Mouse (Mus musculus) lung, postnatal 0 days (tissue): ENCODE measurements around the gene Atxn3. TPM values are rescaled to one million over a fixed set of nuclear protein-coding genes. Genes with fewer than 3 reads are reported as not detected.

Experiments
- ATAC-seq: fragments of 200-750 bp; cut with Nextera tagmentation; 2 replicates; pipeline ENCODE4 v1.8.0; 2017; ENCODE audit warnings: moderate library complexity
- DNase-seq: peaks from one replicate; pipeline ENCODE4 v3.0.0-alpha.2; 2016; ENCODE audit warnings: low spot score
- H3K27ac ChIP-seq: fragments of 300-500 bp; sonication (generic); 2 replicates; pipeline ENCODE4 v1.5.1; 2014; ENCODE audit warnings: antibody characterized with exemption, mild to moderate bottlenecking, low read length, mixed read lengths
- H3K27me3 ChIP-seq: fragments of 300-500 bp; sonication (generic); replicated peaks from 2 replicates; pipeline ENCODE4 v1.6.1; 2014; ENCODE audit warnings: low read length, mixed read lengths; ENCODE audit not compliant: insufficient read depth
- H3K36me3 ChIP-seq: fragments of 300-500 bp; sonication (generic); 2 replicates; pipeline ENCODE4 v1.6.1; 2014; ENCODE audit warnings: low read length, mixed read lengths; ENCODE audit not compliant: insufficient read depth
- H3K4me1 ChIP-seq: fragments of 300-500 bp; sonication (generic); 2 replicates; pipeline ENCODE4 v1.6.1; 2014; ENCODE audit warnings: antibody characterized with exemption, low read depth, low read length, mixed read lengths; ENCODE audit not compliant: insufficient read depth
- H3K4me2 ChIP-seq: fragments of 300-500 bp; sonication (generic); replicated peaks from 2 replicates; pipeline ENCODE4 v1.6.1; 2014; ENCODE audit warnings: low read depth, mild to moderate bottlenecking, low read length, moderate library complexity, mixed read lengths
- H3K4me3 ChIP-seq: fragments of 300-500 bp; sonication (generic); 2 replicates; pipeline ENCODE4 v1.5.1; 2014; ENCODE audit warnings: low read depth, low read length
- H3K9ac ChIP-seq: fragments of 300-500 bp; sonication (generic); replicated peaks from 2 replicates; pipeline ENCODE4 v1.6.1; 2014; ENCODE audit warnings: low read depth, mild to moderate bottlenecking
- H3K9me3 ChIP-seq: fragments of 300-500 bp; sonication (generic); 2 replicates; pipeline ENCODE4 v1.6.1; 2016; ENCODE audit warnings: low read length, mixed read lengths
- CTCF ChIP-seq: IDR thresholded peaks from 2 replicates; pipeline ENCODE4 v1.5.1; 2016; ENCODE audit warnings: antibody characterized with exemption, mild to moderate bottlenecking
- EP300 ChIP-seq: IDR thresholded peaks from 2 replicates; pipeline ENCODE4 v1.6.1; 2016; ENCODE audit warnings: antibody characterized with exemption, mild to moderate bottlenecking, control low read depth
- WGBS: fragments of 180-500 bp; shearing (Covaris S2); extraction: QIAGEN DNeasy Blood & Tissue Kit; methylation state at CpG from one replicate; pipeline ENCODE4 v1.1.7; 2014; 5-methylcytosine and 5-hydroxymethylcytosine counted together
- polyA plus RNA-seq: library from polyadenylated mRNA; unstranded; fragments of >200 nt; fragmentation: Nextera tagmentation; extraction: Ambion mirVana; gene quantifications from 2 replicates; pipeline ENCODE4 v1.2.1, GENCODE M21; 2015

Atxn3 gene
- polyA plus RNA-seq, 1 experiment from 2014 or later = 15.3 TPM

DNA sequence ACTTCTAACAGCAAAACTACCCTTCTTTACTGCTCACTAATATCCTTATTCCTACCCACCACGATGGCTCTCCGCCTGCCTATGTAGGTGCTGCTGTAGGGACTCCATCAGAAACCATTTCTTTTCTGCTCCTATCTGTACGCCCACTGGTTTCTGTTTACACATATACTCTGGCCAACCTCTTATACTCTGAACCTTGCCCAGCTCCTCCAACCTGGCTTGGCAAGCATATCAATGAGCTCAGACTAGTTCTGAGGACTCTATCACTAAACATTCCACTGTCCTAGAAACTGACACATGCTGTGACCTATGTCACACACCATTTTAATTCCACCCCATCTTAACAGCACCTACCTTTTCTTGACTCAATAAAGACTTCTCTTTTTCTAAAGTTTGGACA lies 68.7 kb downstream of the Atxn3 start:
- Histone ChIP-seq H3K9ac (no peak overlapping the region), H3K9me3 (no peaks in the 10 kb centered on the region), H3K27ac (no peak overlapping the region), H3K4me3 (no peak overlapping the region), H3K36me3 (peaks cover 17% of the 10 kb centered on the region; the same call in 1 of the 2 replicates), H3K4me1 (no peaks in the 10 kb centered on the region), H3K27me3 (no peaks in the 10 kb centered on the region), H3K4me2 (no peak overlapping the region)
- ATAC-seq (peak; percentile 85), DNase-seq (peak; percentile 65)
- TF ChIP-seq CTCF = no peak
- TF ChIP-seq EP300 = 0 out of 2 replicates have a peak, but pooled peaks have one; percentile 36
- WGBS = 66% methylated on average over 3 of the region's 3 CpGs

DNA sequence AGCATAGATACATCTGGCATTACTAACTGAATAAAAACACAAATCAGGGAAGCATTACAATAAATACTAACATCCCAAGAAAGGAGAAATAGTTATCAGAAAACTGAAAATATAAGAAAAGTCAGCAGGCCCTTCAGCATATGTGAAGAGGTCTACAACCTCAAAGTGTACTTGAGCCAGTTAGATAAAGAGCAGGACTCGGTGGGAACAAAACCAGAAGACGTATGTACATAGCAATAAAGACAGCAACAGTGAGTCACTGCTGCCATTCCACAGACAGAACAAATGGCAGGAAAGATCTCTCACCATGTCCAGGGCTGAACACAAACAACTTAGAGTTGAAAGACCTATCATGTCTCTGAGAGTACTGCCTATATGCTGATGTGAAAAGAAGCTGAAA lies 69.7 kb downstream of the Atxn3 start:
- Histone ChIP-seq H3K27ac (no peak overlapping the region), H3K4me3 (no peak overlapping the region), H3K4me2 (no peak overlapping the region), H3K27me3 (no peaks in the 10 kb centered on the region), H3K9me3 (no peaks in the 10 kb centered on the region), H3K9ac (no peak overlapping the region), H3K36me3 (peaks cover 21% of the 10 kb centered on the region; the same call in 1 of the 2 replicates), H3K4me1 (no peaks in the 10 kb centered on the region)
- WGBS = 64% methylated on average over 2 of the region's 2 CpGs
- TF ChIP-seq CTCF (no peak), EP300 (peak; percentile 76)
- ATAC-seq (peak; percentile 84), DNase-seq (peak; percentile 78)

DNA sequence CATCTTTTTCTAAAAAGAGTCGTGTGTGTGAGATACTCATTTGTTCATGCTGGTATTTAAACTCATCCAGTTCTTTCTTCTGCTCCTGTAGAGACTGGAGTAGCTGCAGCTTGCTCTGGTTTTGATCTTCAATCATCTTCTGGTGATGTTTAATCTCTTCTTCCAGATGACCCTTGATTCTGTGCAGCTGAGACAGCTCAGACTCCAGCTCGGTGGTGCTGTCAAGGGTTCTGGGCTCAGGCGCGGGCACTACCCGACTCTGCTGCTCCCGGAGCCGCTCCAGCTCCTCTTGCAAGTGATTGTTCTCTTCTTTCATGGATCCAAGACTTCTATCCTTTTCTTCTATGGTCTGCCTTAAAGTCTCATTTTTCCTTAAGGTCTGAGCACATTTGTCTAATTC lies 73.1 kb downstream of the Atxn3 start:
- Histone ChIP-seq H3K27ac (no peak overlapping the region), H3K4me2 (no peak overlapping the region), H3K4me1 (no peaks in the 10 kb centered on the region), H3K4me3 (no peak overlapping the region), H3K9me3 (no peaks in the 10 kb centered on the region), H3K9ac (no peak overlapping the region), H3K36me3 (peaks cover 20% of the 10 kb centered on the region; the same call in 1 of the 2 replicates), H3K27me3 (no peaks in the 10 kb centered on the region)
- no peak for DNase-seq
- TF ChIP-seq CTCF (no peak), EP300 (no peak)
- 92% methylated on average over 7 of the region's 7 CpGs for WGBS
- no peak for ATAC-seq

DNA sequence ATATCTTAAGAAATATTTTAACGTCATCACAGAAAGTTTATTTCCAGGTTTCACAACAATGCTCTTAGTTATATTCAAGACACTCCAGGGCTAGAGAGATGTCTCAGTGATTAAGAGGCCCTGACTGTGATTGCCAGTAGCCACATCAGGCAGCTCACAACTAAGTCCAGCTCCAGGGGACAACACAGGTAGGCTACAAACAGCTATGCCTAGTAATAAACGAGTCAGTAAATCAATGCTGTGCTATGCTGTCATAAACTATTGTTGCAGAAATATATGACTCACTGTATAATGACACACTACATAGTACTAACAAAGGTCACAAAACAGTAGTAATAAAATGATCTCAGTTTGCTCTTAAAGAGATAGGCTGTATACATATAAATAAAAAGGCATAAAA lies 81.7 kb downstream of the Atxn3 start:
- Histone ChIP-seq H3K27me3 (no peaks in the 10 kb centered on the region), H3K9ac (no peak overlapping the region), H3K4me2 (no peak overlapping the region), H3K4me1 (no peaks in the 10 kb centered on the region), H3K36me3 (peaks cover 8% of the 10 kb centered on the region; the same call in 1 of the 2 replicates), H3K9me3 (no peaks in the 10 kb centered on the region), H3K27ac (no peak overlapping the region), H3K4me3 (no peak overlapping the region)
- WGBS = 89% methylated on average over 2 of the region's 2 CpGs
- DNase-seq = no peak
- ATAC-seq = no peak
- TF ChIP-seq CTCF = no peak

DNA sequence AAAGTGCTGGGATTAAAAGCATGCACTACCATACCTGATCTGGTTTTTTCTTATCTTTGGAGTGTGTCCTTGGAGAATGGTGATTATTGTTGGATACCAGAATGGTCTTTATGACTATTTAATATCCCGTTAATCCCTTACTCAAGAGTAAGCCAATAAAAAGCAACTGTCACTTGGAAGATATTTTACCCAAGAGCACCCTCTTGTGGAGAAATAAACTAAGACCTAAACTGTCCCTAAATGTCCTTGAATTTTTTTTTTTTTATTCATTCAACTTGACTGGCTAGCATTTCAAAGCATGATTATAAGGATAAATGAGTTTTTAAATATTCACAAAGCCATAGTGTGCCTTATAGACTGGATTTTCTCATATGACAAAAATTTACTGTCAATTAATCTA lies 82.9 kb downstream of the Atxn3 start:
- 50% methylated on average over 1 of the region's 1 CpGs for WGBS
- ATAC-seq (no peak), DNase-seq (peak; percentile 73)

More for the DNA sequence above, 82.9 kb downstream of the Atxn3 start:
- Histone ChIP-seq H3K4me3 (no peak overlapping the region), H3K9me3 (no peaks in the 10 kb centered on the region), H3K9ac (no peak overlapping the region), H3K36me3 (peaks cover 8% of the 10 kb centered on the region; the same call in 1 of the 2 replicates), H3K4me1 (no peaks in the 10 kb centered on the region), H3K4me2 (no peak overlapping the region), H3K27me3 (no peaks in the 10 kb centered on the region), H3K27ac (no peak overlapping the region)
- TF ChIP-seq EP300 = no peak
- peak; percentile 69 for TF ChIP-seq CTCF

Other genes with a start within 250 kb of the Atxn3 start
- 19.6 and 19.9 TPM in 2 replicates for gene Tc2n, start 239.7 kb downstream of the Atxn3 start, polyA plus RNA-seq
- 408 and 420 TPM in 2 replicates for gene Fbln5, start 139.2 kb downstream of the Atxn3 start, polyA plus RNA-seq
- 30.8 and 33.4 TPM in 2 replicates for gene Trip11, start 45.0 kb downstream of the Atxn3 start, polyA plus RNA-seq
- gene Cpsf2, start 17.7 kb upstream of the Atxn3 start, polyA plus RNA-seq = 13.1 and 13.6 TPM in 2 replicates
- 10.2 and 10.7 TPM in 2 replicates for gene Slc24a4, start 170.5 kb upstream of the Atxn3 start, polyA plus RNA-seq